Mouse (Mus musculus) G1E (cell line): ENCODE data around the gene Zfp574. TPM values are rescaled to one million over a fixed set of nuclear protein-coding genes. Genes with fewer than 3 reads are reported as not detected.

ENCODE experiments used
- ATAC-seq: 2 replicates; pipeline ENCODE4 v1.8.0; 2016; ENCODE audit warnings: mild to moderate bottlenecking; ENCODE audit not compliant: insufficient number of reproducible peaks, poor library complexity, low FRiP score, severe bottlenecking; ENCODE audit errors: extremely low read depth
- DNase-seq: peaks from one replicate; pipeline ENCODE4 v3.0.0; 2012; ENCODE audit warnings: low spot score
- H3K27me3 ChIP-seq: 2 replicates; pipeline ENCODE4 v1.6.1; 2012; ENCODE audit warnings: mild to moderate bottlenecking, low read length, inconsistent platforms; ENCODE audit not compliant: insufficient read depth
- H3K36me3 ChIP-seq: replicated peaks from 2 replicates; pipeline ENCODE3; 2012; ENCODE audit warnings: mild to moderate bottlenecking, inconsistent platforms
- H3K4me1 ChIP-seq: 2 replicates; pipeline ENCODE4 v1.6.1; 2012; ENCODE audit warnings: low read depth, low read length, inconsistent platforms, mixed read lengths; ENCODE audit not compliant: insufficient read depth
- H3K4me3 ChIP-seq: 2 replicates; pipeline ENCODE4 v1.5.1; 2012; ENCODE audit warnings: low read depth, mild to moderate bottlenecking, inconsistent platforms, low read length, moderate library complexity, mixed read lengths
- H3K9me3 ChIP-seq: replicated peaks from 2 replicates; pipeline ENCODE4 v1.6.1; 2012; ENCODE audit warnings: inconsistent platforms
- CTCF ChIP-seq: IDR thresholded peaks from 2 replicates; pipeline ENCODE4 v1.5.1; 2012; ENCODE audit warnings: low read depth, low read length, inconsistent platforms, mixed read lengths
- GATA1 ChIP-seq: IDR thresholded peaks from 2 replicates; pipeline ENCODE4 v1.6.1; 2012; ENCODE audit warnings: borderline replicate concordance, low read length, inconsistent platforms, mixed read lengths
- GATA2 ChIP-seq: IDR thresholded peaks from 2 replicates; pipeline ENCODE4 v1.6.1; 2012; ENCODE audit warnings: low read depth, low read length, inconsistent platforms, borderline replicate concordance
- POLR2AphosphoS5 ChIP-seq: IDR thresholded peaks from 2 replicates; pipeline ENCODE4 v1.6.1; 2012; ENCODE audit warnings: low read depth, low read length, inconsistent platforms; ENCODE audit not compliant: insufficient replicate concordance
- TAL1 ChIP-seq: conservative IDR thresholded peaks from 2 replicates; pipeline ENCODE4 v1.6.1; 2012; ENCODE audit warnings: low read depth, low read length, inconsistent platforms, mixed read lengths
- polyA plus RNA-seq: library from polyadenylated mRNA; stranded (reverse); fragments of >175 nt; gene quantifications from 2 replicates; pipeline ENCODE4 v1.2.3, GENCODE M21; 2012
- total RNA-seq, 2 experiments: library from RNA; stranded (forward) in 1 of 2; stranded (reverse) in 1 of 2; fragments of 200-1000 nt in 1 of 2; fragments of >200 nt in 1 of 2; fragmentation: Nextera tagmentation in 1 of 2; gene quantifications; 2 replicates each; pipeline ENCODE4 v1.2.3; 2014 to 2017

Zfp574 gene
- total RNA-seq (2014; fragmentation: Nextera tagmentation) (31.5 and 31.7 TPM in 2 replicates), total RNA-seq (2017) (14.8 and 15.4 TPM in 2 replicates), polyA plus RNA-seq (66.3 and 69.0 TPM in 2 replicates)

GRCm38 (mm10) chr7:25071979-25072715, at the start of gene Zfp574, which contains the start of gene Grik5:
Zfp574 (plus strand) TSS chr7:25072567.
Grik5 (minus strand) TSS chr7:25072346.
- Histone ChIP-seq H3K4me3 (peak within 1 kb of the TSS; percentile 82), H3K27me3 (no peaks in the 10 kb centered on the region), H3K9me3 (no peaks in the 10 kb centered on the region), H3K36me3 (peaks cover 47% of the 10 kb centered on the region), H3K4me1 (peaks cover 86% of the 10 kb centered on the region)
- peak; percentile 72 for DNase-seq
- ATAC-seq: no peak
- TF ChIP-seq CTCF (no peak), POLR2AphosphoS5 (no peak), TAL1 (no peak), GATA1 (no peak), GATA2 (no peak)

GRCm38 (mm10) chr7:25025855-25026439, 46.4 kb upstream of the Zfp574 start:
- Histone ChIP-seq H3K27me3 (no peaks in the 10 kb centered on the region), H3K36me3 (peaks cover 90% of the 10 kb centered on the region), H3K9me3 (no peaks in the 10 kb centered on the region), H3K4me3 (no peak overlapping the region), H3K4me1 (peaks cover 38% of the 10 kb centered on the region)
- DNase-seq (peak; percentile 41), ATAC-seq (no peak)
- TF ChIP-seq GATA2: no peak
- TF ChIP-seq POLR2AphosphoS5: no peak
- no peak for TF ChIP-seq CTCF
- TF ChIP-seq TAL1: no peak
- TF ChIP-seq GATA1: no peak

- peak overlapping the region; percentile 25; the same call in 1 of the 2 replicates for H3K4me3 ChIP-seq
- peak; percentile 51; the same call in 1 of the 2 replicates for ATAC-seq
- no peaks in the 10 kb centered on the region for H3K9me3 ChIP-seq
- peak; percentile 67 for DNase-seq
- no peak for TF ChIP-seq GATA2
- no peak for TF ChIP-seq GATA1
- no peak for TF ChIP-seq POLR2AphosphoS5
- no peak for TF ChIP-seq CTCF
- TF ChIP-seq TAL1: no peak
- H3K36me3 ChIP-seq: peaks cover 90% of the 10 kb centered on the region
- no peaks in the 10 kb centered on the region for H3K27me3 ChIP-seq
- H3K4me1 ChIP-seq: peaks cover 36% of the 10 kb centered on the region
Measured at GRCm38 (mm10) chr7:25026452-25026851, 45.9 kb upstream of the Zfp574 start.

- no peak for ATAC-seq
- TF ChIP-seq TAL1: no peak
- peak; percentile 91 for TF ChIP-seq CTCF
- no peak for TF ChIP-seq POLR2AphosphoS5
- no peak for TF ChIP-seq GATA1
- H3K9me3 ChIP-seq: no peaks in the 10 kb centered on the region
- peaks cover 34% of the 10 kb centered on the region for H3K4me1 ChIP-seq
- peaks cover 89% of the 10 kb centered on the region for H3K36me3 ChIP-seq
- peak; percentile 57 for DNase-seq
- no peak overlapping the region for H3K4me3 ChIP-seq
- H3K27me3 ChIP-seq: no peaks in the 10 kb centered on the region
Measured at GRCm38 (mm10) chr7:25030032-25030753, 42.2 kb upstream of the Zfp574 start.

- Histone ChIP-seq H3K36me3 (peaks cover 89% of the 10 kb centered on the region), H3K4me3 (no peak overlapping the region), H3K27me3 (no peaks in the 10 kb centered on the region), H3K4me1 (peaks cover 22% of the 10 kb centered on the region), H3K9me3 (no peaks in the 10 kb centered on the region)
- DNase-seq (no peak), ATAC-seq (no peak)
- TF ChIP-seq TAL1 (no peak), GATA1 (no peak), CTCF (no peak), POLR2AphosphoS5 (no peak), GATA2 (no peak)
Measured at GRCm38 (mm10) chr7:25031528-25031927, 40.8 kb upstream of the Zfp574 start.

- Histone ChIP-seq H3K9me3 (no peaks in the 10 kb centered on the region), H3K4me1 (peaks cover 3% of the 10 kb centered on the region; the same call in 1 of the 2 replicates), H3K36me3 (peaks cover 96% of the 10 kb centered on the region), H3K27me3 (no peaks in the 10 kb centered on the region), H3K4me3 (no peak overlapping the region)
- ATAC-seq (no peak), DNase-seq (no peak)
- TF ChIP-seq CTCF: no peak
- no peak for TF ChIP-seq GATA2
- no peak for TF ChIP-seq TAL1
- no peak for TF ChIP-seq POLR2AphosphoS5
- no peak for TF ChIP-seq GATA1
Measured at GRCm38 (mm10) chr7:25034796-25035195, 37.6 kb upstream of the Zfp574 start.
